Mouse (Mus musculus) colon, adult 2 months (tissue): Measurements from ENCODE around the gene Rasgef1b. TPM values are rescaled to one million over a fixed set of nuclear protein-coding genes. Genes with fewer than 3 reads are reported as not detected.

Source experiments
- polyA plus RNA-seq: library from polyadenylated mRNA; depleted of rRNA; stranded (reverse); fragments of >200 nt; gene quantifications from 2 replicates; pipeline ENCODE4 v1.2.3, GENCODE M21; 2012; rRNA removed

Rasgef1b gene
- polyA plus RNA-seq, result 14.9 and 22.3 TPM in 2 replicates

DNA sequence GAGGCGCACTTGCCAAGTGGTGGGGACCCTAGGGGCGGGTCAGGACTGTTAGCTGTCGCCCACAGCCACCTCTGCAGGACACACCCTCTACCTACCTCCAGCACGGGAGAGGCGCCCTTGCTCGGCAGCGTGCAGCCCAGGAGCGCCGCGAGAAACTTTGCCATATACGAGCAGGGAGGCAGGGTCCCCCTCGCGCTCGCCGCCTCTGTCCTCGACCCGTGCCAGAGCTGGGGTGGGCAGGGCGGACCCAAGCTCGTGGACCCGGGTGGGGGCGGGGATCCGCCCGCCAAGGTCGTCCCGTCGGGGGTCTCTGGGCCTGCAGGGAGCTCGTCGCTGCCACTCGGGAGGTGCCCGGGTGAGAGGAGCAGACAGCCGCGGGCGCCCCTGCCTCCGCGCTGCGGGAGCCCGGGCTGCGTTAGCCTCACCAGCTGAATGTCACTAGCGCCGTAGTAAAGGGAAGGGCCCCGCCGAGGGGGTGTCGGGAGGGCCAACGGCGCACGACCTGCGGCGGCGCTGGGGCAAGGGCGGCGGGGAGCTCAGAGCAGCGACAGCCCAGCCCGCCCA lies at the start of gene Rasgef1b:
TSS of gene Rasgef1b (minus strand) at position 417 of the 564 bp plus-strand sequence.

Other genes starting within 250 kb of the Rasgef1b start
- gene Vamp9, start 177.2 kb upstream of the Rasgef1b start, polyA plus RNA-seq, result 0.27 TPM in 1 of 2 replicates, not detected in the other
- gene Hnrnpd, start 249.9 kb upstream of the Rasgef1b start, polyA plus RNA-seq, result 62.1 and 68.8 TPM in 2 replicates
- 4.4 and 4.5 TPM in 2 replicates for gene 4930524J08Rik, start 250.0 kb upstream of the Rasgef1b start, polyA plus RNA-seq